In genomic region chr6:70785852-70786251, GRCm38 (mm10) we compare ENCODE assay signal across 13 mouse cellular contexts. TPM values are rescaled to one million over a fixed set of nuclear protein-coding genes. Genes with fewer than 3 reads are reported as not detected.
DNase-seq lines count a peak whose midpoint lies in the region; ATAC-seq and TF ChIP-seq lines count a peak whose summit lies in the region.
"Had no signal": no experiment of that assay in that cellular context is flagged by ENCODE, and none has a peak within 500 bp of the region (broad histone marks: within the 10 kb centered on the region; RNA-seq: fewer than 3 reads in every experiment).

No protein-coding gene starts in this region.

- 30% methylated on average over 3 of the region's 3 CpGs for WGBS in intestine, postnatal 0 days

- no peak for ATAC-seq in intestine, postnatal 0 days

- H3K9ac ChIP-seq in intestine, postnatal 0 days (ENCODE audit: low read depth, low read length), result no peak overlapping the region
- H3K9ac ChIP-seq: hindbrain, embryonic 15.5 days had no signal

- H3K9me3 ChIP-seq in intestine, postnatal 0 days (ENCODE audit: control insufficient read depth), result no peaks in the 10 kb centered on the region
- H3K9me3 ChIP-seq: hindbrain, embryonic 15.5 days had no signal

- H3K36me3 ChIP-seq in intestine, postnatal 0 days (ENCODE audit: control insufficient read depth, insufficient read depth), result peaks cover 17% of the 10 kb centered on the region

- H3K4me2 ChIP-seq in intestine, postnatal 0 days (replicated peaks; ENCODE audit: low read depth), result no peak overlapping the region
- H3K4me2 ChIP-seq: hindbrain, embryonic 15.5 days; liver, embryonic 11.5 days had no signal

- no peak for TF ChIP-seq CTCF in gastrocnemius, adult 2 months (IDR thresholded peaks at IDR 0.05)
- TF ChIP-seq CTCF in intestine, postnatal 0 days (IDR thresholded peaks at IDR 0.05; ENCODE audit: low read depth), result no peak

- peaks cover 6% of the 10 kb centered on the region; the same call in 1 of the 2 replicates for H3K4me1 ChIP-seq in intestine, postnatal 0 days (replicated peaks; ENCODE audit: control insufficient read depth, insufficient read depth, low read length)

- H3K27me3 ChIP-seq in intestine, postnatal 0 days (replicated peaks; ENCODE audit: control insufficient read depth, insufficient read depth, low read length), result no peaks in the 10 kb centered on the region
- H3K27me3 ChIP-seq: hindbrain, embryonic 15.5 days had no signal

- H3K27ac ChIP-seq in gastrocnemius, adult 2 months, result peak overlapping the region; percentile 93
- H3K27ac ChIP-seq in intestine, postnatal 0 days (ENCODE audit: low read depth, low read length), result 0 out of 2 replicates have a peak overlapping the region, but pooled peaks have one; percentile 3
- H3K27ac ChIP-seq: hindbrain, embryonic 15.5 days had no signal

- intact Hi-C loops in gastrocnemius, adult 2 months (cut with DNase I), result no loop called here
- intact Hi-C loops in gastrocnemius, postnatal 36 days (cut with DNase I), result no loop called here

- DNase-seq in gastrocnemius, adult 2 months, result peak; percentile 84
- no peak for DNase-seq in gastrocnemius, postnatal 36 days
- DNase-seq in retina, postnatal 1 day, result peak; percentile 27
- DNase-seq in retina, embryonic 14.5 days (ENCODE audit: low spot score), result no peak
- DNase-seq in thymus, postnatal 25 days, result no peak
- DNase-seq in thymus, postnatal 36 days, result no peak
- no peak for DNase-seq in cerebellum, adult 11-12 months
- DNase-seq: cerebellum, adult 9-11 months; lung, postnatal 14 days had no signal

- H3K4me3 ChIP-seq in gastrocnemius, adult 2 months, result peak overlapping the region; percentile 46
- no peak overlapping the region for H3K4me3 ChIP-seq in intestine, postnatal 0 days (ENCODE audit: low read depth, low read length)
- H3K4me3 ChIP-seq: erythroblast, embryonic 14.5 days; hindbrain, embryonic 15.5 days had no signal

RNA-seq across cellular contexts. Expression of gene Rpia, which starts 6.2 kb away (rescaled TPM):
- 10 to 100 TPM; 17.3 to 18.1 TPM for total RNA-seq in gastrocnemius, adult 2 months (2021)
- 10 to 100 TPM; 12.1 to 16.3 TPM for total RNA-seq in gastrocnemius, postnatal 36 days (2021)
- polyA plus RNA-seq in intestine, postnatal 0 days (2015; fragmentation: Nextera tagmentation; extraction: Ambion mirVana), result 6.4 and 9.5 TPM in 2 replicates

RNA-seq across cellular contexts. Expression of gene Eif2ak3, which starts 58.5 kb away (rescaled TPM):
- total RNA-seq in gastrocnemius, adult 2 months (2021), result 1 to 10 TPM; 4.1 to 4.9 TPM
- total RNA-seq in gastrocnemius, postnatal 36 days (2021), result 1 to 10 TPM; 3.8 to 4.0 TPM
- 8.4 and 9.6 TPM in 2 replicates for polyA plus RNA-seq in intestine, postnatal 0 days (2015; fragmentation: Nextera tagmentation; extraction: Ambion mirVana)

Comparison
In these comparisons a context has a peak if more than half of its experiments do, and no peak if none do; other contexts are left out.
1. DNase-seq: peak in gastrocnemius, adult 2 months (single experiment) and retina, postnatal 1 day (single experiment); none in gastrocnemius, postnatal 36 days (0 of 2), retina, embryonic 14.5 days (single experiment), thymus, postnatal 25 days (single experiment), thymus, postnatal 36 days (0 of 2) and cerebellum, adult 11-12 months (single experiment).